Mouse (Mus musculus) NIH3T3 (cell line): Measurements from ENCODE around the gene Vmn1r212.
"Not testable (repeated sequence)": the region's sequence is repeated elsewhere in the genome, so short reads cannot be mapped to it uniquely, and the experiment has no call there.

Source experiments
- DNase-seq: peaks from one replicate; pipeline ENCODE4 v3.0.0-alpha.2; 2012; ENCODE audit warnings: low read depth

Vmn1r212 gene

GRCm38 (mm10) chr13:22884105-22884504 is at the start of gene Vmn1r212:
Gene Vmn1r212, minus strand, starts transcription at chr13:22884205.
- no peak for DNase-seq

DNA sequence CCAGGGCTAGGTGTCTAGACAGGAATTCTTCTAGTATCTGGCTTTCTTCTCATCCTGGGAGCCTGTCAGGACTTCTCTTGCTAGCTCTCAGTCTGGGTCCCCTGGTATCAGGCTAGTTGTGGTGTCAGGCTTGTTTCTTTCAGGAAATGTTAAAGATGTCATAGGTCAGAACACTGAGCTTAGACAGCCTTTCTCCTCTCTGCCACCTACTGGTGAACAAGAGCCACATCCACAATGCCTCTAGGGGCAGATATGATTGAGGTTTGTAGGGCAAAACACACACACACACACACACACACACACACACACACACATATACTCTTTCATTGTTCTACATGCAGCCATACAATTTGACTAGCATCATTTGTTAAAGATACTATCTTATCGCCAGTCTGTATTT is 4.7 kb downstream of the Vmn1r212 start:
- DNase-seq = no peak

DNA sequence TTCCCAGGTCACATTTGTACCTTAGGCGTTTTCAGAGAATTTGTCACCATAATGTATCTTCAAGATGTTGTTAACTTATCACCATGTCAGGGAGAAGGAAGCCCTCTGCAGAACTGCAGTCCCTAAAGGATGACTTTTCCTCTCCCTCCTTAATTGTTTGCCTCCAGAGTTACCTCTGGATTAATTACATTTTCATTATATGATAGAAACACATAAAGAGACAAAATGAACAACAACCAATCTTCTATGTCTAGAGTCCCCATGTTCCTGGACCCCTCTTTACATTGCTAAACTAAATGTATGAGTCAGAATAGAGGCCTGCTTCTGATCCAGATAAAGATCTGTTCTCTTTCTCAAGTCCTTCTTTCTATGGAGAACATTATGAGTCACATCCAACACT is 26.5 kb downstream of the Vmn1r212 start, which contains the start of gene Vmn1r211:
Vmn1r211 (minus strand) TSS at position 101 of the 400 bp plus-strand sequence.
- DNase-seq = no peak

DNA sequence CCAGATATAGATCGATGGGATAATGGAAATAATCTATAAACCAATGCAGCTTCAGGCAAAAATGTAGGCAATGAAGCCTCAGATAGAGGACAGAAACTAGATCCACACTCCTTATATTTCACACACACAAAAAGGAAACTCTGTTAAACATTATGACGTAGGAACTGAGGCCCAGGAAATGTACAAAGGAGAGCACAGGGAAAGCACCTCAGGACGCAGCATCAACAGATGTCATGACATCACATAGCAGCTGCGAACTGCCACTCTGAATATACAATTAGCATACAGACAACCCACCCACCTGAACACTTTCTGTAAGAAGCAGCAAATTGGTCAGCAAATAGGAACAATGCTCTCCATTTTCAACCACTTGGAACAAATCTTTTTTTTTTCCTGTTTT is 29.2 kb downstream of the Vmn1r212 start:
- DNase-seq = no peak

GRCm38 (mm10) chr13:22846798-22847197 is 37.2 kb downstream of the Vmn1r212 start:
- no peak for DNase-seq

GRCm38 (mm10) chr13:22844304-22844703 is 39.7 kb downstream of the Vmn1r212 start:
- not testable (repeated sequence) for DNase-seq
